Mouse (Mus musculus) T-helper 2 cell (primary cell): ENCODE results near the gene Plekha8.

Source experiments
- in situ Hi-C: fragments of 300-600 bp; cut with MboI, MseI; formaldehyde crosslinking; loops from one replicate; pipeline ENCODE4 v1.15.1; 2025; ENCODE audit warnings: high pct_unique_total_duplicates

Gene Plekha8

DNA sequence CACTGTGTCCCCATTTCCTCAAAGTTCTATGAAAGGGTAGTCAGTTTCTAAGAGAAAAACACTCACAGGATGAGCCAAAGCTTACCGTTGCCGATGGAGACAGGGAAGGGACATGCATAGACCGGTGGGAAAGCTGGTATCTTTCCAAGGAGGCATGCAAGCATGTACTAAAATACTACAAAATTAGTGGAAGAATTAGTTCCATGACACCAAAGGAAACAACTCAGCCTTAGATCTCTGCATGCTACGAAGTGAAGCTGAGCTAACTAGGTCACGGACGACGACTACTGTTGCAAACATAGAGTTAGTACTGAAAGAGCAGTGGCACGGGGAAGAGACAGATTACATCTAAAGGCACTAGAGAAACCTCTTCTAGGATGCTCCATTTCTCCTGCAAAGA lies 8.0 kb upstream of the Plekha8 start:
- in situ Hi-C loops: no loop called here

DNA sequence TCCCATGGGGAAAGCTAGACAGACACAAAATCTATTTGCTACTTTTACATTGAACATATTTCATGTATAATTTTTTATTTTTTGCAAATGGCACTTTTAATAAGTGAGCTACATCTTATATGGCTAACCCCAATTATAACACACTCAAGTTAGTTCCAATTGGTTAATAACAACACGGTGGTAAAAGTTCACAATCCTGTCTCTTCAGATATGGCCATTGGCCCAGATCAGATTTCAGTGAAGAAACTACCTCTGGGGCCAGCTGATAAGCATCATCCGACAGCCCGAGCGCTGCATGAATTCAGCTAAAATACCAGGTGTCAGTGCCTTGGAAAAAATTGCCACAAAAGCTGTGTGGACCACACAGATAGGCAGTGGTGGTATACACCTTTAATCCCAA lies 7.2 kb upstream of the Plekha8 start:
- in situ Hi-C loops: no loop called here

DNA sequence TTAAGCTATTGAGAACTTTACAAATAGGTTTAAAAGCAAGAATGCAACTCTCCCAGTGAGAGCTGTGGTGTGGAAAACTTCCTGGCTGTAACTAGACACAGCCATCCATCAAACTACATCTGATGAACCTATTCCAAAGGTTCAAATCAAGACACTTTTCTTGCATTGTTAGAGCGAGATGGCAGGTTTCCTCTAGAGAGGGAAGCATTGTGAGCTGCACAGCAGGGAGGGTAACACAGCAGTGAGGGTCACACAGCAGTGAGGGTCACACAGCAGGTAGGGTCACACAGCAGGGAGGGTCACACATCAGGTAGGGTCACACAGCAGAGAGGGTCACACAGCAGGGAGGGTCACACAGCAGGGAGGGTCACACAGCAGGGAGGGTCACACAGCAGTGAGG lies 6.7 kb upstream of the Plekha8 start:
- in situ Hi-C loops: no loop called here

DNA sequence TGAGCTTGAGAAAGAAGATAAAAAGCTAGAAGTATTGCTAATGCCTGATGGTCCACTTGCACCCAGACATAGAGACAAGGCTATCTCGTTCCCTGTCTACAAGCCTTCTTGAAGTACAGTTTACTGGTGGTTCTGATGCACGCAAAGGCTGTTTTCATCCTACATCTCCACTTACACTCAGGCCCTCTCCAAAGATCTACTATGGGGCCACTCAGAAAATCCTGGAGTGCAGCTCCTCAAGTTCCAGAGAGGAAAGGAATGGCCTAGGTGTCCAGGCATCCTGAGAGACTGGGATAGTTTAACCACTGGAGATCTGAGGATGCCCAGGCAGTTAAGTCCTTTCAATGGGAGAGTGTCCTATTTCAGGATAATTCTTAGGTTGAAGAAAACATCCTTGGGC lies 4.2 kb upstream of the Plekha8 start:
- in situ Hi-C loops: no loop called here

DNA sequence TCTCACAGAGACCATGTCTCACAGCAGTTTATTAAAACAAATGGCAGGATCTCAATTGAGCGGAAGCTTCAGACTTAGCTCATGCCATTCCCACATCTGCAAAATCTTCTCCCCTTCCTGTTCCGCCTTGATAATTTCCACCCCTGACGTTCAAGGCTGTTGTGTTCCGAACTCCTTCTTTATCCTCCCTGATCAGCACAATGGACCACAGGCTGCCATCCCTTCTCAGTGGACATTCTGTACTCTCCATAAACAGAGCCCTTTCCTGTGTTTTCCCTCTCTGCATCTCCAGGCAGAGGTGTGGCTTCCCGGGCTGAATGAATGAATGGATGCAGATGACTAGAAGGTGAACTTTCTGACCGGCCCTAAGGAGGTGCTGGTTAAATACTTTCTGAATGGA lies 3.1 kb upstream of the Plekha8 start:
- in situ Hi-C loops: no loop called here

DNA sequence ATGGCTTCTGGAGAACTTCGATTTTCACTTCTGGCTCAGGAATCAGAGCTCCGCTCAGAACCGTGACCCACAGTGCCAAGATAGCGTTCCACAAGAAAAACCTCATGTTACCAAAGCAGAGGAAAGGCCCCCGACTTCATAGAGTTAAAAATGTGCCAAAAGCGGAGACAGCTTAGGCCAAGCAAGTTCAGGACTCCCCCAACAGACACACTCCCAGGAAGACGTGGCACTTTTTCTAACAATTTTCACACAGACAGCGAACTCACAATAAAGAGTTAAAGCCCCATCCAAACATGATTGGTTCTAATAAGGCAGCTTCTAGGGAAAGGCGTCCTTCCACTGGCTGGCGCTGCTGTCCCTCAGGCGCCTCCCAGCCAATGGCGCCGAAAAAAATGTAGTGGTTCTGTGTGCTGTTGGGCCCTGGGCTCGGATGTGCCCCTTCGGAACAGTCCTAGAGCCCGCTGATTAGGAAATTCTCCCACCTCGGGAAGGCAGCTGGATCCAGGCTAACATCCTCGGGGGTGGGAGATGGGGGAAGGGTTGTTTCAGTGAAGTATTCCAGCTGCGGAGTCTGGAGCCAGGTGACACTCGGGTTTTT lies 1.9 kb upstream of the Plekha8 start:
- in situ Hi-C loops: no loop called here

- in situ Hi-C loops: no loop called here
Observed at GRCm38 (mm10) chr6:54593766-54594468, 994 bp upstream of the Plekha8 start.

DNA sequence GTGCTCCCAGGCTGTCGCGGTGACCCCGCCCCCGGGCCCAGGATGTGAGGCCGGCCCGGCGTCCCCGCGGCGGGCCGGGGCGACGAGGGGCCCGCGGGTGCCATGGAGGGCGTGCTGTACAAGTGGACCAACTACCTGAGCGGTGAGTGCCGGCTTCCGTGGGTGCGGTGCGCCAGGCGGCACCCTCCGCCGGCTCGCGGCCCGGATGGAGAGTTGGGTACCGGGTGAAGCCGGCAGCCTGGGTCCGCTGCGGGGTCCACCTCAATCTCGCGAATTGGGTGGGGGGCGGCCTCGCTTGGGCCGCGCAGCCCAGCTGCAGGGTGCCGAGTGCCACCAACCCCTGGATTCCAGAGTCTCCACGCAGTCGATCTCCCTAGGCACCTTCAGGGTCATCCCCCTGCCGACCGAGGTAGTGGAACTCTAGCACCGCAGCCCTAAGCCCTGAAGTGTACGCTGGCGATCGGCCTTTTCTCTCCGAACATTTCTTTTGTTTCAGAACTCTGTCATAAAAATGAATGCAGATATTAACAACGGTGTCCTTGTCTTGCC lies 493 bp downstream of the Plekha8 start:
- in situ Hi-C loops: no loop called here

DNA sequence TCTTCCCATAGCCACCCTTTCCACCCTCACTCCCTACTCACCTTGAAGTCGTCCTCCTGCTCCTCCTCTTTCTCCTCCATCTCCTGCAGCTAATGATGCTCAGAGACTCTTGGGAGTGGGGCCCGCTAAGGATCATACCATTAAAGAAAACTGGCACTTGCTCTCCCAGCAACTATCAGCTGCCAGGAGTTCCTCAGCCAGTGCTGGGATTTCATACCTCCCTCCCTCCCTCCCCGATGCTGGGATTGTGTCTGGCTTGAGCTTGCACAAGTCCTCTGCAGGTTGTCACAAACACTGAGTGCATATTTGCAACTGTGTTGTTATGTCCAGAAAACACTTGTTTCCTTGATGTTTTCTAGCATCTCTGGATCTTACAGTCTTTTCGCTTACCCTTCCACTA lies 2.3 kb downstream of the Plekha8 start, which contains the start of gene Fkbp14:
Gene Fkbp14 (minus strand): TSS at position 101 of the 400 bp plus-strand sequence.
- in situ Hi-C loops: no loop called here

- in situ Hi-C loops: no loop called here
Observed at GRCm38 (mm10) chr6:54597711-54598110, 2.8 kb downstream of the Plekha8 start.

GRCm38 (mm10) chr6:54600681-54601347 lies 5.9 kb downstream of the Plekha8 start:
- in situ Hi-C loops: no loop called here

- in situ Hi-C loops: no loop called here
Observed at GRCm38 (mm10) chr6:54602891-54603290, 8.0 kb downstream of the Plekha8 start.

GRCm38 (mm10) chr6:54604001-54604715 lies 9.2 kb downstream of the Plekha8 start:
- in situ Hi-C loops: no loop called here

- in situ Hi-C loops: no loop called here
Observed at GRCm38 (mm10) chr6:54606241-54606640, 11.3 kb downstream of the Plekha8 start.

DNA sequence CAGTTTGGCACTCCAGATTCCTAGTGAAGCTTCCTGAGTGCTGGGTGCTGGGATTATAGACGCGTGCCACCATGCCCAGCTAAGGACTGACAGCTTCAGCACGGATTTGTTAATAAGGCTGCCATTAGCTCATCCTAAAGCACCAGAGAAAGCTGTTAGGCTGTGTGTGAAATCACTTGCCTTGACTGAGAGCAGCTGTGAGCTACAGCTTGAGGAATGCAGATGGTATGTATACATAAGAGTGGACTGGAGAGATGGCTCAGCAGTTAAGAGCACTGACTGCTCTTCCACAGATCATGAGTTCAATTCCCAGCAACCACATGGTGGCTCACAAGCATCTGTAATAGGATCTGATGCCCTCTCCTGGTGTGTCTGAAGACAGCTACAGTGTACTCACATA lies 22.5 kb downstream of the Plekha8 start:
- in situ Hi-C loops: no loop called here

- in situ Hi-C loops: no loop called here
Observed at GRCm38 (mm10) chr6:54619530-54619929, 24.6 kb downstream of the Plekha8 start.

GRCm38 (mm10) chr6:54620357-54620756 lies 25.4 kb downstream of the Plekha8 start:
- in situ Hi-C loops: loop anchor here (10.0 kb wide), 1 partner anchor 636 kb away; no protein-coding TSS in a partner anchor

GRCm38 (mm10) chr6:54628381-54628780 lies 33.5 kb downstream of the Plekha8 start:
- in situ Hi-C loops: loop anchor here (10.0 kb wide), 1 partner anchor 644 kb away; no protein-coding TSS in a partner anchor

- in situ Hi-C loops: loop anchor here (10.0 kb wide), 1 partner anchor 645 kb away; no protein-coding TSS in a partner anchor
Observed at GRCm38 (mm10) chr6:54629734-54630133, 34.8 kb downstream of the Plekha8 start.

- in situ Hi-C loops: no loop called here
Observed at GRCm38 (mm10) chr6:54631462-54631861, 36.6 kb downstream of the Plekha8 start.

DNA sequence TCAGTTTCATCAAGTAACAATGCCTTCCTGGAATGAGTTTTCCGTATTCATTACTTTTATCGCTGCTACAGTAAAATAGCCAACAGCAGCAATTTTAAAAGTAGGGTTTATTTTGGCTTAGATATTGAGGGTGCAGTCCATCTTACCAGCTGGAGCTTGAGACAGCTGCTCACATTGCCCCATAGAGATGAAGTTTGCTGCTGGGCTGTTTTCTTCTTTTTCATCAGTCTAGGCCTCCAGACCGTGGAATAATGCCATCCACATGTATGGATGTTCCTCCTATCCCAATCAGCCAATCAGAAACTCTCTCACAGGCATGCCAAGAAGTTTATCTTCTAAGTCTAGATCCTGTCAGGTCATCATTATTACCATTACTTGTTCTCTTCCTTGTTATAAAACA lies 45.0 kb downstream of the Plekha8 start:
- in situ Hi-C loops: no loop called here

- in situ Hi-C loops: no loop called here
Observed at GRCm38 (mm10) chr6:54641953-54642352, 47.0 kb downstream of the Plekha8 start.
